Mouse (Mus musculus) intestine, embryonic 14.5 days (tissue): ENCODE measurements around the gene Camta1. TPM values are rescaled to one million over a fixed set of nuclear protein-coding genes. Genes with fewer than 3 reads are reported as not detected.

Experiments
- ATAC-seq: fragments of 200-750 bp; cut with Nextera tagmentation; replicated peaks from 2 replicates; pipeline ENCODE4 v1.8.0; 2017; ENCODE audit warnings: low read depth, moderate number of reproducible peaks, moderate TSS enrichment, moderate library complexity; ENCODE audit not compliant: low FRiP score, low TSS enrichment
- DNase-seq: peaks from one replicate; pipeline ENCODE4 v3.0.0-alpha.2; 2018; ENCODE audit warnings: low spot score
- H3K27ac ChIP-seq: fragments of 300-500 bp; sonication (generic); 2 replicates; pipeline ENCODE4 v1.5.1; 2014; ENCODE audit warnings: low read depth, mild to moderate bottlenecking, control low read depth
- H3K27me3 ChIP-seq: fragments of 300-500 bp; sonication (generic); replicated peaks from 2 replicates; pipeline ENCODE4 v1.6.1; 2014; ENCODE audit warnings: low read length, control low read depth; ENCODE audit not compliant: control insufficient read depth, insufficient read depth
- H3K36me3 ChIP-seq: fragments of 300-500 bp; sonication (generic); 2 replicates; pipeline ENCODE4 v1.6.1; 2014; ENCODE audit warnings: low read length, control low read depth; ENCODE audit not compliant: control insufficient read depth, insufficient read depth
- H3K4me1 ChIP-seq: fragments of 300-500 bp; sonication (generic); replicated peaks from 2 replicates; pipeline ENCODE4 v1.6.1; 2014; ENCODE audit warnings: low read length, control low read depth, mixed read lengths; ENCODE audit not compliant: control insufficient read depth, insufficient read depth
- H3K4me2 ChIP-seq: fragments of 300-500 bp; sonication (generic); 2 replicates; pipeline ENCODE4 v1.6.1; 2014; ENCODE audit warnings: low read length
- H3K4me3 ChIP-seq: fragments of 300-500 bp; sonication (generic); 2 replicates; pipeline ENCODE4 v1.5.1; 2014; ENCODE audit warnings: low read depth, low read length, control low read depth, mixed read lengths
- H3K9ac ChIP-seq: fragments of 300-500 bp; sonication (generic); 2 replicates; pipeline ENCODE4 v1.6.1; 2014; ENCODE audit warnings: mild to moderate bottlenecking, low read length
- H3K9me3 ChIP-seq: fragments of 300-500 bp; sonication (generic); 2 replicates; pipeline ENCODE4 v1.6.1; 2016; ENCODE audit warnings: low read length, control low read depth; ENCODE audit not compliant: control insufficient read depth
- WGBS: fragments of 180-500 bp; shearing (Covaris S2); extraction: QIAGEN DNeasy Blood & Tissue Kit; methylation state at CpG from one replicate; pipeline ENCODE4 v1.1.7; 2014; 5-methylcytosine and 5-hydroxymethylcytosine counted together
- polyA plus RNA-seq: library from polyadenylated mRNA; unstranded; fragments of >200 nt; fragmentation: Nextera tagmentation; extraction: Ambion mirVana; gene quantifications from 2 replicates; pipeline ENCODE4 v1.2.1, GENCODE M21; 2014

The Camta1 gene
- polyA plus RNA-seq, 1 experiment from 2014 or later, result 88.1 TPM

GRCm38 (mm10) chr4:151245068-151245797 lies 616.4 kb downstream of the Camta1 start:
- no peak overlapping the region for H3K4me3 ChIP-seq
- no peaks in the 10 kb centered on the region for H3K27me3 ChIP-seq
- 58% methylated on average over 7 of the region's 7 CpGs for WGBS
- no peak for ATAC-seq
- no peaks in the 10 kb centered on the region for H3K4me1 ChIP-seq
- no peak overlapping the region for H3K9ac ChIP-seq
- no peak overlapping the region for H3K4me2 ChIP-seq
- H3K27ac ChIP-seq, result no peak overlapping the region
- H3K9me3 ChIP-seq, result no peaks in the 10 kb centered on the region; the same call in 1 of the 2 replicates
- H3K36me3 ChIP-seq, result no peaks in the 10 kb centered on the region
- peak; percentile 63 for DNase-seq

- Histone ChIP-seq H3K9me3 (no peaks in the 10 kb centered on the region; the same call in 1 of the 2 replicates), H3K4me2 (no peak overlapping the region), H3K27me3 (no peaks in the 10 kb centered on the region), H3K9ac (no peak overlapping the region), H3K36me3 (no peaks in the 10 kb centered on the region), H3K4me3 (no peak overlapping the region), H3K27ac (no peak overlapping the region), H3K4me1 (no peaks in the 10 kb centered on the region)
- ATAC-seq, result no peak
- 59% methylated on average over 9 of the region's 9 CpGs for WGBS
- DNase-seq, result no peak
Observed at GRCm38 (mm10) chr4:151243445-151243844, 618.2 kb downstream of the Camta1 start.

GRCm38 (mm10) chr4:151242751-151243150 lies 618.9 kb downstream of the Camta1 start:
- Histone ChIP-seq H3K9me3 (no peaks in the 10 kb centered on the region; the same call in 1 of the 2 replicates), H3K36me3 (no peaks in the 10 kb centered on the region), H3K4me3 (no peak overlapping the region), H3K4me2 (no peak overlapping the region), H3K27ac (no peak overlapping the region), H3K4me1 (no peaks in the 10 kb centered on the region), H3K27me3 (no peaks in the 10 kb centered on the region), H3K9ac (no peak overlapping the region)
- ATAC-seq, result no peak
- DNase-seq, result no peak
- 21% methylated on average over 12 of the region's 12 CpGs for WGBS

- no peak overlapping the region for H3K4me2 ChIP-seq
- no peaks in the 10 kb centered on the region for H3K27me3 ChIP-seq
- DNase-seq (no peak), ATAC-seq (no peak)
- no peak overlapping the region for H3K4me3 ChIP-seq
- WGBS, result 85% methylated on average over 5 of the region's 5 CpGs
- H3K9ac ChIP-seq, result no peak overlapping the region
- no peaks in the 10 kb centered on the region; the same call in 1 of the 2 replicates for H3K9me3 ChIP-seq
- H3K27ac ChIP-seq, result no peak overlapping the region
- H3K4me1 ChIP-seq, result no peaks in the 10 kb centered on the region
- no peaks in the 10 kb centered on the region for H3K36me3 ChIP-seq
Observed at GRCm38 (mm10) chr4:151240465-151240864, 621.2 kb downstream of the Camta1 start.

- Histone ChIP-seq H3K27me3 (no peaks in the 10 kb centered on the region), H3K36me3 (no peaks in the 10 kb centered on the region), H3K9me3 (no peaks in the 10 kb centered on the region; the same call in 1 of the 2 replicates), H3K4me3 (no peak overlapping the region), H3K4me2 (no peak overlapping the region), H3K27ac (no peak overlapping the region), H3K9ac (no peak overlapping the region), H3K4me1 (no peaks in the 10 kb centered on the region)
- DNase-seq, result no peak
- WGBS, result 82% methylated on average over 19 of the region's 19 CpGs
- no peak for ATAC-seq
Observed at GRCm38 (mm10) chr4:151238970-151239684, 622.5 kb downstream of the Camta1 start.

- no peak overlapping the region for H3K4me2 ChIP-seq
- no peak overlapping the region for H3K27ac ChIP-seq
- DNase-seq, result no peak
- 62% methylated on average over 3 of the region's 3 CpGs for WGBS
- no peak overlapping the region for H3K9ac ChIP-seq
- ATAC-seq, result no peak
- no peaks in the 10 kb centered on the region for H3K27me3 ChIP-seq
- H3K4me3 ChIP-seq, result no peak overlapping the region
- H3K36me3 ChIP-seq, result no peaks in the 10 kb centered on the region
- H3K9me3 ChIP-seq, result no peaks in the 10 kb centered on the region; the same call in 1 of the 2 replicates
- no peaks in the 10 kb centered on the region for H3K4me1 ChIP-seq
Observed at GRCm38 (mm10) chr4:151237501-151237900, 624.2 kb downstream of the Camta1 start.

GRCm38 (mm10) chr4:151234981-151235380 lies 626.7 kb downstream of the Camta1 start:
- H3K36me3 ChIP-seq, result no peaks in the 10 kb centered on the region
- H3K4me2 ChIP-seq, result no peak overlapping the region
- H3K4me1 ChIP-seq, result no peaks in the 10 kb centered on the region
- H3K27ac ChIP-seq, result no peak overlapping the region
- no peak overlapping the region for H3K4me3 ChIP-seq
- WGBS, result 75% methylated on average over 4 of the region's 4 CpGs
- DNase-seq (no peak), ATAC-seq (no peak)
- H3K9me3 ChIP-seq, result no peaks in the 10 kb centered on the region
- H3K27me3 ChIP-seq, result no peaks in the 10 kb centered on the region
- H3K9ac ChIP-seq, result no peak overlapping the region

GRCm38 (mm10) chr4:151232028-151232427 lies 629.6 kb downstream of the Camta1 start:
- Histone ChIP-seq H3K27ac (no peak overlapping the region), H3K4me2 (no peak overlapping the region), H3K4me3 (no peak overlapping the region), H3K9me3 (no peaks in the 10 kb centered on the region), H3K4me1 (0 out of 2 replicates have a peak, but pooled peaks cover 2% of the 10 kb centered on the region), H3K36me3 (no peaks in the 10 kb centered on the region), H3K9ac (no peak overlapping the region), H3K27me3 (no peaks in the 10 kb centered on the region)
- no peak for DNase-seq
- ATAC-seq, result no peak
- 79% methylated on average over 3 of the region's 3 CpGs for WGBS
